Mouse (Mus musculus) urinary bladder, postnatal 25 days (tissue): ENCODE results near the gene Olfr374.
"Not testable (repeated sequence)": the region's sequence is repeated elsewhere in the genome, so short reads cannot be mapped to it uniquely, and the experiment has no call there.

Source experiments
- DNase-seq: peaks from one replicate; pipeline ENCODE4 v3.0.0; 2022; ENCODE audit warnings: low spot score

The Olfr374 gene

DNA sequence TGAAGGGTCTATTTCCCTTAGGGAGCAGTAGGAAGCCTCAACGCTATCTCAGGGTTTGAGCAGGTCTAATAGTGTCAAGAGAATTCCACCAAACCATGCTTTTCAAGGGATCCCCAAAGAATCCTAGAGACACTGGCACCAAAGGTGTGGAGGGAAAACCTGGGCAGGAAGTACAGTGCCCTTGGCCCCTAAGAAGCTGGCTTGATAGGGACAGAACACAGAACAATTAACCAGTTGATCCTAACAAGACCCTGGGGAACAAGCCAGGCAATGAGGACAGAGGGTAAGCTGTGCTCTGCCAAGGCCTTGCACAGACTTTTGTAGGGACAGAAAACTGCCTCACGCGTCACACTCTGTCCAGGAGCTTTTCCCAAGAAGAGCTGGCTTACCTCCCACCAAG is at the start of gene Olfr374:
Gene Olfr374 (plus strand): TSS at position 301 of the 400 bp plus-strand sequence.
- DNase-seq, result no peak

DNA sequence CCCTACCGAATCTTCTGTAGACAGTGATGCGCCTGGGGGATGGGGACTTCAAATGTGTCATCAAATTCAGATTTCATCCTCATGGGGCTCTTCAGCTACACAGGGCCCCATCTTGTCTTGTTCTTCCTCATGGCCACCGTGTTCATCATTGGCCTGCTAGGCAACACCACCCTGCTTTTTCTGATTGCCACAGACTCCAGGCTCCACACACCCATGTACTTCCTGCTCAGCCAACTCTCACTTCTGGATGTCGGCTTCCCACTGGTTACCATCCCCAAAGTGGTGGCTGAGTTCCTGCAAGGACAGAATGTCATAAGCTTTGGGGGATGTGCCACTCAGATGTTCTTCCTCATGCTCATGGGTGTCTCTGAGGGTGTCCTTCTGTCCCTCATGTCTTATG is 49.2 kb upstream of the Olfr374 start:
- DNase-seq, result not testable (repeated sequence)

DNA sequence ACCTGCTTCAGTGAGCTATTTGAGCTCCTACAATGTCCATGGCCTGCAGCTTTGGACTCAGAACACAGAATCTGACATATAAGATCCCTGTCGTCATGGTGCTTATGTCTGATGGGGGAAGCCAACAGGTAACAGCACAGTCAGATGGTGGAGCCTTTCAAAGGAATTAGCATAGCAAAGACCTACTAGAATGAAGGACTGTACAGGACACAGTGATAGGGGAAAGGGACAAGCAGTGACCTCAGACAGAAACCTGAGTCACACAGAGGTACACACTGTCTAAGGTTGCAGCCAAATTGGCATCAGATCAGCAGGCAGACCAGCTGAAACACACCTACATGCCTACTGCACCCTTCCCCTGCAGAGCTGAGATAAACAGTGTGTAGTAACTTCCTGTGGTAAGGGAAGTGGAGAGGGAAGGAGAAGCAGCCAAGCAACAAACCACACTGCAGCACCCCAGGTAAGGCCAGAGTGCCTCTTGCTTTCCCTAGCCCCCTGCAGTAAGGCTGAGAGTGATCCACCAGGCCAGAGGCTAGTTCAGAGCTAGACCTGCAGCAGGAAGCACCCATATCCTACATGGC is 39.9 kb upstream of the Olfr374 start:
- DNase-seq, result not testable (repeated sequence)

DNA sequence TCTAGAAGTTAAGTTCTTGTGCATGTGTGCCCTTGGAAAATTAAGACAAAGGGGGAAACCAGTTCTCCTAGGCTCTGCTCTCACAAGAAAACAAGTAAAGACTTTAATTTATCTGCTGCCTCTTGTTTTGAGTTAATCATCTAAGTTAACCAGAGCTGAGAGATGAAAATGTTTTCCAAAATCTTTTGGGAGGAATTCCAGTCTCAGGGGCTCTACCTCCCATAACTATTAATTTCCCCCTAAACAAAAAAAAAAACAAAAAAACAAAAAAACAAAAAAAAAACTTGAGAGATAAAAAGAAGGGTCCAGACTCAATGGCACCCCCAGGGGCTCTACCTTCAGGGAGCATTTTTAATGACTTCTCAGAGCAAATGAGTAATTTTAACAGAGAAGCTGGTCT is 24.0 kb upstream of the Olfr374 start, which contains the start of gene Olfr373:
Gene Olfr373 (plus strand): TSS at position 301 of the 400 bp plus-strand sequence.
- DNase-seq, result not testable (repeated sequence)

DNA sequence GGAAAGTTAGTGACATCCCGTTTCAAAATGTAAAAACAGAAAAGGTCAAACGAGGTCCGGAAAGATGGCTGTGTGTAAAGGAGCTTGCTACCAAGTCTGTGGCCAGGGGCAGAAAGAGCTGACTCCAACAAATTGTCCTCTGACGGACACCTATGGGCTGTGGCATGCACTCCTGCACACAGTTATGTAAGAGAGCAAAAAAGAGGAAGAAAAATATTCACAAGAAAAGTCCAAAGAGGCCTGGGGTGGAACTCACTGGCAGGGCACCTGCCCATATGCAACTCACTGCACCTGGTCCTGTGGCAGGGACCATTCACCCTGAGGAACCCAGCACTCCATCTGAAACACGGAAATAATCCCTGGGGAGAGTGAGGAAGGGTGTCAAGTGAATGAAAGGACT is 22.1 kb upstream of the Olfr374 start:
- no peak for DNase-seq

DNA sequence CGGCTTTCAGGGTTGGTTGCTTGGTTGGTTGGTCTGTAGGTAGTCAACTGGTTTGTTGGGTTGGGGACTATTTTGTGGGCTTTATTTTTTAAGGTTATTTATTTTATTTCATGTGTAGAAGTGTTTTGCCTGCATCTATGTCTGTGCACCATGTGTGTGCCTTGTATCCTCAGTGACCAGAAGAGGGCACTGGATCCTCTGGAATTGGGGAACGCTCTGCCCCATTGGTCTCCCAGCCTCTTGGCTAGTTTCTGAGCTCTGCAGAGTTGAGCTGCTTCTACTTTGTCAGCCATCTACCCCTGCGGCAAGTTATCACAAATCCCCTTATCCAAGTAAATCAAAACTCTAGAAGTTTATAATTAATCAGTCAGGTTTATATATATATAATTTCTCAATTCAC is 19.2 kb upstream of the Olfr374 start:
- not testable (repeated sequence) for DNase-seq

DNA sequence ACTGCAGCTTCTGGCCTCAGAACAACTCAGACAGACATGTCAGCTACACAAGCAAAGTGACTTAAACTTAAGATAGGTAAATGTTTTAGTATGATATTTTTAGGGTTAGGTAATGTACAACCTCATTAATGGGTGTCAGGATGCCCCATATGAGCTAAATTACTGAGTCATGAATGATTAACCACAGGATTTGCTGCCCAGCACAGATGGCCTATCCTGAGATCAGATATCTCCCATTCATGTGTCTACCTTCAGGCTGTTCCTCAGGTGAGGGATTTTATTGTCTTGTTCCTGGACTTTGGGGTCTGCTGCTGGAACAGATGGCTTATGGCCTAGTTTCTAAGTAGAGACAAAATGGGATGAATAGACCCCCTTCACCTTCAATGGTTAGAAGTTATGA is 10.1 kb upstream of the Olfr374 start:
- DNase-seq, result not testable (repeated sequence)

DNA sequence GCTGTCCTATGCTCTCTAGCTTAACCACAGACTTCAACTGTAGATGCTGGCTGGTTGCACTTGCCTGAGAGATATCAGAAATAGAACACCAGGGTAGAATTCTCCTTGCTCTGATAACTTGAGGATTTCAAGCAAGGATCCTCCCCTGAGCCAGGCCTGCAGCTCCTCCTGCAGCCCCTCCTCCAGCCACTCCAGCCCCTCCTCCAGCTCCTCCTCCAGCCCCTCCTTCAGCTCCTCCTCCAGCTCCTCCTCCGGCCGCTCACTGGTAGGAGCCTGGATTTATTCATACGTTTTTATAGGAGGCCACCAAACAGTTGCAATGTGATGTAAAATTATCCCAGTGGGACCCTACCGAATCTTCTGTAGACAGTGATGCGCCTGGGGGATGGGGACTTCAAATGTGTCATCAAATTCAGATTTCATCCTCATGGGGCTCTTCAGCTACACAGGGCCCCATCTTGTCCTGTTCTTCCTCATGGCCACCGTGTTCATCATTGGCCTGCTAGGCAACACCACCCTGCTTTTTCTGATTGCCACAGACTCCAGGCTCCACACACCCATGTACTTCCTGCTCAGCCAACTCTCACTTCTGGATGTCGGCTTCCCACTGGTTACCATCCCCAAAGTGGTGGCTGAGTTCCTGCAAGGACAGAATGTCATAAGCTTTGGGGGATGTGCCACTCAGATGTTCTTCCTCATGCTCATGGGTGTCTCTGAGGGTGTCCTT is 7.3 kb upstream of the Olfr374 start:
- peak; percentile 15 for DNase-seq

DNA sequence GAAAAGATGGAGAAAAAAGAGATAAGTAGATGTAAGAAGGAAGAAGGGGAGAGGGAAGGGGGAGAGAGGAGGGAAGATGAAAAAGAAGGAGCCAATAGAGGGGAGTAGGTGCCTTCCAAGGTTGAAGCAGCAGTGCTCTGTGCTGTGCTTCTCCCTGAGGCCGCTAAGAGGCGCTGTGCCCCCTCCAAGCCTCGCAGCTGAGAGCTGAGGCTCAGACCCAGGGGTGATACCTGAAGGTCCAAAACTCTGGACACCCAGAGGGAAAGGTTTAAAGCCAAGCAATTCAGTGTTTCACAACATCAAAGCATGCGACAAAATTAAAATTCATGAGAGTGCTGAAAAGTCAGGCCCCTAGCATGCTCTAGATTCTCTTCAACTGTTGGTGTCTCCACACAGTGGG is 1.7 kb upstream of the Olfr374 start:
- no peak for DNase-seq

DNA sequence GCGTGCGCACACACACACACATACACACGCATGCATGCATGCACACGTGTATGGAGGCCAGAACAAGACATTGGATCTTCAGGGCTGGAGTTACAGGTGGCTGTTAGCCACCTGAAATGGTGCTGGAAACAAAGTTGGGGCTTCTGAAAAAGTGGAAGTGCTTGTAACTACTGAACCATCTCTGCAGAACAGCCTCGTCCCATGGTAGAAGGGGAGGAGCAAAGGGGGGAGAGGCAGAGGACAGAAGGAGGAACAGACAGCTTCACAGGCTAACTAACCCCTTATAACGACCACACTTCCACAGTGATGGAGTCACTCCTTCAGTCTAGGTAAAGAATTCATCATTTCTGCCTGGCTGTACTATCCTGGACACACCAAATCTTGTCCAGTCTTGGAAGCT is 4.0 kb downstream of the Olfr374 start:
- no peak for DNase-seq

DNA sequence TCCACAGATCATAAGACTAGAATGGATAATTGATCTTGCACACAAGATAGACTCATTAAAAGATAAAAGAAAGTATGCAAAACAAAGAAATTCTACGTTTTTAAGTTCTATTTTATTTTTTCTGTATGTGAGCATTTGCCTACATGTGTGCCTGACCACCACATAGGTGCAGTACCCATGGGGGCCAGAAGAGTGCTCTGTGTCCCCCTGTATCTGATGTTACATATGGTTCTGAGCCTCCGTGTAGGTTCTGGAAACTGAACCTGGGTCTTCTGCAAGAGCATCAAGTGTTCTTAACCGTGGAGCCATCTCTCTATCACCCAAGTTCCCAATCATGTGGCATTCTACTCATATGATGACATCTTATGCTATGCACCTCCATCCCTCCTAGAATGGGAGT is 5.6 kb downstream of the Olfr374 start:
- no peak for DNase-seq

DNA sequence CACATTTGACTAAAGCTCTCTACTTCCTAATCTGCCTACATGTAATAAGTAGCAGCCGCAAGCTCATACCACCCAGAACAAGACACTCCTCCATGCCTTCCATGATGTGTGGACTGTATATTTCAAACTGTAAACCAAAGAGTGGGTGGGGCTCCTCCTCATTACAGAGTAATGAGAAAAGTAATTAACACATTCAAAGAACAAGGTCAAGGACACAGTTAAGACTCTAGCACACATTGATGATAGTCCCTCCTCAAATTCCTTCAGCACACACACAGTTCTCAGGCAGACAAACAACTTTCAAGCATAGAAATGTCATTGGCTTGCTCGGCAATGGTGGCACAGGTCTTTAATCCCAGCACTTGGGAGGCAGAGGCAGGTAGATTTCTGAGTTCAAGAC is 8.4 kb downstream of the Olfr374 start:
- no peak for DNase-seq

DNA sequence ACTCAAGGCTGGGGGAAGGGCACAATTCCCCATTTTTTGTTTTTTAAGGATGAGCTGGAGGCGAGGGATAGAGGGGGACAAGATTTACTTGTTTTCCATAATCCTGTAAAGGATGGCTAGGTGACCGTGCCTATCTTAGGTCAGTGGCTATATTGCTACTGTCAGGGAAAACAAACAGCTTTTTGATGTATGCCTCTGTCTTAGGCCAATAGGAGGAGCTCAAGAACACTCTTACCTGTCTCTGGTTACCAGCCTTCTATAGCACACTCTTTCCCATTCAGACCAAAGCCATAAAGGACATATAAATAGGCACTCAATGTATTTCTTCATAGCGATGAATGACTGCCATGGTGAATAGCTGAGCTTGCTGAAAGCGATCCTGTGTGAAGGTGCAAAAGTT is 11.8 kb downstream of the Olfr374 start:
- DNase-seq, result no peak

DNA sequence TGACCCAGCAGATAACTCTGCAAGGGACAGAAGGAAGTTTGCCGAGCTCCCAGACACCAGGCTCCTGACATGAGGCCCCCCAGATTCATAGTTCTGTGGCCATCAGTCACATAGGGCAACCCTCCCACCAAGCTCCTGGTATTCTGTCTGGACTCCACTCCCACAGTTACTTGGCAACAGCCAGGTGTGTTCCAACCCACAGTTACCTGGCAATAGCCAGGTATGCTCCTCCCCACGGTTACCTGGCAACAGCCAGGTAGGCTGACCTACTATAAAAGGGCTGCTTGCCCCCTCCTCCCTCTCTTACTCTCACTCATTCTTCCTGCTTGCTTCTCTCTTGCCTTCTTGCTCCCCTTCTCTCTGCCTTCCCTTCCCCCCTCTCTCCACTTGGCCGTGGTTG is 14.6 kb downstream of the Olfr374 start:
- DNase-seq, result not testable (repeated sequence)

DNA sequence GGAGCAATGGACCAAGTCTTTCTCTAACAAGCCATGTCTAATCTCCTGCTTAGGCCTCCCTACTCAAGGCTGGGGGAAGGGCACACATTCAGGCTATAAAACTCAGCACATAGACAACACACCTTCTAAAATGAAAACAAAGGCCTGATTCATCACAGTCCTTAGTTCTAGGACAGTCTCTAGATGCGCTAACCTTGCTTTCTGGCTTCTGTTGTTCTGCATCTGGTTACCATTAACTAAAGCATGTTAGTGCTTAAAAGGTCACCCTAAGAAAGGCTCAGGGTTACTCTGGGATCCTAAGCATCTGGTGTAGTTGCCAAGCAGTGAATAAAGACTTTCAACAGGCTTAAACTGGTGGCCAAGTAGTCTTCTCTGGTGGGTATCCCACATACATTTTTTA is 15.2 kb downstream of the Olfr374 start:
- DNase-seq, result no peak

DNA sequence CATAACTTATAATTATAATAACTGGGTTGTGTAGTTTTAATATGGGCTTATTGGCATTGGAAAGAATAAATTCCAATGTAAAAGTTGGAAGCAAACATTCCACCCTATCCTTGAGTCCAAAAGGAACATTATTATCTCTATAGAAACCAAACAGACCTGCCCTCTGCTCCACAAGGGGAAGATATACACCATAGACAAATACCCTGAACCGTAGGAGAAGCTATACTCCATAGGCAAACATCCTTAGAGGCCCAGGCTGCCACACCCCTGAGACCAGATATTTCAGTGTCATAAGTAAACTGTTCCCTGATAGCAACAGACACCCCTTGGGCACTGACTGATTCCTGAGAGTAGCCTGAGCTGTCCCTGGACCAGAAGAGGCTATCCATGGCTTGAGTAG is 21.0 kb downstream of the Olfr374 start:
- no peak for DNase-seq

DNA sequence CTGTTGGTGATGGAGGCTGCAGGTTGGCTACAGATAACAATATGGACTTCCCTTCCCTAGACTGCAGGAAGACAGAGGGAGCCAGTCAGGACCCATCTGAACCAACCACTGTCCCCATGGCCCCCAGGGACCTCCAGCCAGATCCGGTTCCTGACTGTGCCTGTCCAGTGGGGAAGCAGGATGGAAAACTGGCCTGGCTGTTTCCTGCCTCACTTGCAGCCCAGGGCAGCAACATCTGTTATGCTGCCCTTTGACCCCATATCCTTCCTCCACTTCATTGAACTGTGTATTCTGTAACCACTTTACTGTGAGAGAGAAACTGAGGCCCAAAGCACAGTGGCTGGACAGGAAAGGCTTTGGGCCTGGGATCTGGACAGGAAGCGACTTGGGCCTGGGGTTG is 24.4 kb downstream of the Olfr374 start:
- DNase-seq, result no peak

DNA sequence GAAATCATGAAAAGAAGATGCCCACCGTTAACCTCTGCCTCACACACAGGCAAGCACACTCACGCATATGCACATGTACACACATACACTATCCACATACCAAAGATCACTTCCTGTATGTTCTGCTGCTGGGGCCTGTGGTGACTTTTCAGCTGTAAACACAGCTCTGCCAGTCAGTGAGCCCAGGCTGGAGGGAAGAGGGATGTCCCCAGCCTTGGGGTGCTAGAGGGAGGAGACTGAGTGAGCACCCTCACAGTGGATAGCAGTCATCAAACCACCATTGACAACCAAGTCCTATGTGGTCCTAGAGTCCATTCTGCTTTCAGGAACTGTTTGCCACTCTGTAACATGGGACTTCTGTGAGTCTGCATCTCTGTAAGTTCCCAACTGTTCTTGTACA is 25.1 kb downstream of the Olfr374 start:
- no peak for DNase-seq

DNA sequence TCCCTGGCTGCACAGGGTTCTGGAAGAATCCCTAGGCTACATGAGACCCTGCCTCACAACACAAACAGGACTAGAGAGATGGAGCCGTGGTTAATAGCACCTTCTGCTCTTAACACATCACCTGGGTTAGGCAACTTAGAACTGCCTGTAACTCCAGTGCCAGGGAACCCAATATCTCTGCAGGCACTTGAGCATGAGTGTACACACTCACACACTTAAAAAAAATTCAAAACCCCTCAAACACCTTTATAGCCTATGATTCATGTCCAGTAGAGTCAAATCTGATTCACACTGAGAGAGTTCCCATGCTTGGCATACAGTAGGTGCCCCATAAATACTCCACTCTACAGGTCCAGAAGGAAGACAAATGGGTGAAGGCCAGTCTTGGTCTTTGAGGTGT is 25.6 kb downstream of the Olfr374 start:
- no peak for DNase-seq

DNA sequence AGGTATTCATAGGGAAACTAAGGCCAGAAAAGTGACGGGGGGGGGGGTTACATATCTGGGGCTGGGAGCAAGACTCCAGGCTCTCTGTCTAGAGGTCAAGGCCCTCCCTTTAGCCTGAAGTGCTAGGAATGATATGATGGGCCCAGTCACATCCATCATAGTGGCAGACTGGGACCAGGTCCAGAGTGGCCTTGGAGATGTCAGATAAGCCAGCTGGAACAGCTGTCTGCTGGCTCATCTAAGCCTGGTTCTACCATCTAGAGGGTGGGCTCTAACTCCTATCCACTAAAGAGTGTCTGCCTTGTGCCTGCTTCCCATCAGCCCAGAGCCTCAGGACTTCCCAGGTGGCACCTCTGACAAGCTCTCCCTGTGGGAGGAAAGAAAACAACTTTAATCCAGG is 26.1 kb downstream of the Olfr374 start:
- DNase-seq, result no peak

DNA sequence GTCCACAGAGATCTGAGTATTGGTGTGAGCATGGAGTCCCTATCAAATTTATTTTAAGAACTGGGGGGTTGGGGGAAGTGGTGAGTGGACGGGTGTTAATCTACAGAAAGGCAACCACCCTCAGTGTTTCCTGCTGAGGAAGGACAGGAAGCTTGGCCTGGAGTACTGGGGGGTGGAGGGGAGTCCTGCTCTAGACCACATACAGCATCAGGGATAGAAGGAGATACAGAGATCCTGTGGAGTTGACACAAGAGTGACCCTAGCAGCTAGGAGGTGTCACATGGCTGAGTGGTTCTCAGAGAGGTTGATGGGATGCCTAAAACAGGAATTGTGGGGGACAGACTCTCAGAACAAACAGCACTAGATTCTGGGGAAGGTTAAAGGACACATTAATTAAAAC is 26.7 kb downstream of the Olfr374 start:
- no peak for DNase-seq

DNA sequence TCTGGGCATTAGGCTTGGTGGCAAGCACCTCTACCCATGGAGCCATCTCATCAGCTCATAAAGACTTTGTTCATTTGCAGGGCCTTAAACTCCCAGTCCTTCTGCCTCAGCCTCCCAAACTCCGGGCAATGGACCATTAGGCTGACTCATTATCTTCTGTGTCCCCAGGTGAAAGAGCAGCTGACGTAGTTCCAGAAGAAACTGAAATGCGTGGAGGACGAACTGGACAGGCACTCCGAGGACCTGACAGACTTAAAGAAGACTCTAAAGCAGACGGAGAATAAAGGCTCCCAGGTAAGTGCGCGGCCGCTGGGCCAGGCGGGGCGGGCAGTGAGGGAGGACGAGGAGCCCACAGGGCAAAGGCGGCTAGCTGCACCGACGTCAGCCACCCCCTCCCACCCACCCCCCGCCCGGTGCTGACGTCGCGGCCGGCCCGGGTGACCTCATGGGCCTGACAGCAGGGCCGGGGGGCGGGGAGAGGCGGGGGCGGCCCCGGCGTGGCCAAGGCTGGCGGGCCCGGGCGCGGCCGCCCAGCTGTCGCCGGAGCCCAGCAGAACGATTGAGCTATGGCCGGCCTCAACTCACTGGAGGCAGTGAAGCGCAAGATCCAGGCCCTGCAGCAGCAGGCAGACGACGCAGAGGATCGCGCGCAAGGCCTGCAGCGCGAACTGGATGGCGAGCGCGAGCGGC is 28.1 kb downstream of the Olfr374 start, which contains the start of gene Tpm4:
Gene Tpm4 (plus strand): TSS at position 220 of the 690 bp plus-strand sequence.
- peak; percentile 69 for DNase-seq
